Mouse (Mus musculus): ENCODE measurements around the gene Cand1. TPM values are rescaled to one million over a fixed set of nuclear protein-coding genes. Genes with fewer than 3 reads are reported as not detected.

Cand1 gene
- total RNA-seq, 2 experiments from 2014 or later: 8.8 to 13.1 TPM

DNA sequence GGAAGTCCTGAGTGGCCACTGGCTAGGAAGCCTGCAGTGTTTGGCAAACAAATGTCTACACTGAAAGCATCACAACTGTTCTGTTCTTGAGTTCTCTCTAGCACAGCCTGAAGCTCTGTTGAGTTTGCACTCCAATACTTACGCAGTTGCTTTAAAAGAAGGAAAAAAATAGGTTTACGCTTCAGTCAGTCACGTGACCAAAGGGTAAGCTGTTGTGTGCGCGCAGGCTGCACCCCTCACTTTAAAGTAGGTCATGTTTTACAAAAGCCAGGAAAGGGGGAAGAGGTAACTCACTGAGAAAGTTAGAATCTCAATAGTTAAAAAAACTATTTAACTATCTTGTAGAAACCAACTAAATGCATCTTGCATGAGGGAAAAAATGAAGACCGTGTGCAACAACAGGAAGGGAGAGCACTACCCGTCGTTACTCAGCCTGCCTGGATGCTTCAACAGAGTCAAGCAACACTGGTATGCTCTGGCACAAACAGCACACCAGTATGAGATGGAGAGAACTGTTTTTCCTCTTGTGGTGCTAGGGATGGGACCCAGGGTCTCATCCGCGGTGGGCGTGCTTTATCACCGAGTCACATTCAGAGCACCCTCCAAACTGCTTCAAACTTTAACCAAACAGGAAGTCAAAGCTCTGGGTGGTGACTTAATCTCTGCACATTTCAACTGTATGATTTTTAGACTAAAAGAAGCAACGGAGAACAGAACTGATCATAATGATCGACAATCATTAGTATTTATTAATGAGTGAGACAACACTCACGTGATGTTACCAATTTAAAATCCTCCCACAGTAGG lies 21.4 kb downstream of the Cand1 start:
- ATAC-seq (replicated peaks; ENCODE audit: low FRiP score, poor library complexity, severe bottlenecking): no peak

DNA sequence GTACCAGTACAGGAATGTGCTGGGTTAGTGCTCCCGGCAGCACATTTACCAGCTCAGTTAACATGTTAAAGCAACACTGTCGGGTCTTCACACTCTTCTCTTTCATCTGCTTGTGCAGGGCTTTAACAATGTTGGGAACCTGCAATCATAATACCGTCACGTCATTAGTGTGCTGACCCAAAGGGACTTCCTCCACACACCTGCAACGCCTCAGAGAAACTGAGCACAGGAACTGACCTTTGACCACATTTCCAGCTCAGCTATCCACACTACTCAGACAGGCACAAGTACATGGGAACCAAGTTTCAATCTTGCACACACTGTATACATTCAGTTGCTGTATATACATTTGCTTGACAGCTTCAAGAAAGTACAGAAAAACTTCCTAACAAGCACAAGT lies 27.4 kb downstream of the Cand1 start:
- ATAC-seq (replicated peaks; ENCODE audit: low FRiP score, poor library complexity, severe bottlenecking): no peak

DNA sequence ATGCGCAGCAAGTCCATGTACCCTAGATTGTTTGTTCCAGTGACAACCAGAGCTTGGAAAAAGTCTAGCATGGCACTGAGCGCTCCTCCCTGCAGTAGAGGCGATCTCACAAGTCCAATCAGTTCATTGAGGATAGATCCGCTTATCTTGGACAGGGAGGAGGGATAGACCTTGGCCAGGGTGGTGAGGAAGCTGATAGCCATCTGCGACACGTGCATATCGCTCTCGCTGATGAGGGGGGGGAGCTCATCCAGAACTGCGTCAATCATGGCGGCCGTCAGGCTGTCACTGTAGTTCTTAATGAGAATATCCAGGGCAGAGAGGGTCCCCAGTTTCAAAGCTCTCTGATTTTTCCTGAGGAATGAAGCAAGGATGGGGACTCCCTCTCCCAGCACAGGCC lies 28.6 kb downstream of the Cand1 start:
- no peak for ATAC-seq (replicated peaks; ENCODE audit: low FRiP score, poor library complexity, severe bottlenecking)

DNA sequence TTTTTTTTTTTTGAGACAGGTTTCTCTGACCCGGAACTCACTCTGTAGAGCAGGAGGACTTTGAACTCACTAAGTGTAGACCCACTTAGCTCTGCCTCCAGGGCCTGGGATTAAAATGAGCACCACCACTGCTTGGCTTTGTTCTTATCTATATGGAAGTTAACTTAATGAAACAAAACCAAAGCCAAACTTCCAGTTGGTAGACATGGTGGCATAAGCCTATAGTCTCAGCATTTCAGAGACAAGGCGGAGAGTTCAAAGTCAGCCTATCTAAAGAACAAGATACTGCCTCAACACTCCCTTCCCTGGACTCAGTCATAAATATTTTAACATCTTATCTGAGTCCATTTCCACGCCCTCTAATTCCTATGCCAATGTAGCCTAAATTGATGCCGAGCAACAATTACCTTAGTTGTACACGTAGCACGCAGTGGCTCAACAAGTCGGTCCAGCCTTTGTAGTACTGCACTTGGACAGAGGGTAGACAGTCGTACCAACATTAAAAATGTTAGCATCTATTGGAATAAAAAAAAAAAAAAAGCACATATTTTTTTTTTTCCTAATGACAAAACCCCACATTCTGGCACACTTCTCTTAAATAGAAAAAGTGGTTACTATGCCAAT lies 33.4 kb downstream of the Cand1 start:
- ATAC-seq (replicated peaks; ENCODE audit: low FRiP score, poor library complexity, severe bottlenecking): no peak

DNA sequence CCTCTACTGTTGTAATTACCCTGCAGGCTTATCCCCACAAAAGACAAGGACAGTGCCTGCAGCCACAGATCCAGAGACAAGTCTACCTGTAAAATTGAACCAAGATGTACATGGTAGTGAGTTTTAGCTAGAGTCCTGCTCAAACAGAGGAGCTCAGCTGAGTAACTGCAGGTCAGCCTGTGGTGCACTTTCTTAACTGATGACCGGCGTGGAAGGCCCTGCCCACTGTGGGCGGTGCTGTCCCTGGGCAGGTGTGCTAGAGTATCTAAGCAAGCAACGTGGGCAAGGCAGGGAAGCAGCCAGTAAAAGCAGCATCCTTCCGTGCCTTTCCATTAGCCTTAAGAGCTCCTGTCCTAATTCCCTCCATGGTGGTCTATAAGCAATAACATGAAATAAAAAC lies 34.6 kb downstream of the Cand1 start:
- no peak for ATAC-seq (replicated peaks; ENCODE audit: low FRiP score, poor library complexity, severe bottlenecking)

DNA sequence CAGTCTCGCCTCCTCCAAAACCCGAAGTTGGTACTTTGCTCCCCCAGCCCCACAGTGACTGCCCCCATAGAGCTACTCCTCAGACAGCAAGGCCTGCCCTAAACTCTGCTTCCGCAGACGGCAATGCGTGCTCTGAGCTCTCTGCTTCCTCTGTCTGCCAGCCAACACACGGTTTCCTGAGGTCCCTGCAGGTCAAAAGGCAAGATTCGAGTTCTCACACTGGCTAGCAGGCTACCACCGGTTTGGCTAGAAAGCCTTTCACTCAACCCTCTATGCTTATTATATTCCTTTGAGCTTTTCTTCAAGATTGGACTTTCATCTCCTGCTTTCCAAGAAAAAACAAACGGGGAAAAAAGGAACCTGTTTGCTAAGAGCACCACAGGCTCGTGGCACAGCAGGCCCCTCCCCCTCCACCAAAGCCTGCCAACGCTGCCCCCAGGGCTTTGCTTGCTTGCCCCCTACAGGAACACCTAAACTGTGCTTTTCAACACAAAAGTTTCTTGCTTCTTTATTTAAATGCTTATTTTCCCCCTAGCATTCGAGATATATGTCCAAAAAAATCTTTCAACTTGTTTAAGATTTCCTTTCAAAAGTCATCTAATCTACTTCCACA lies 35.4 kb downstream of the Cand1 start:
- no peak for ATAC-seq (replicated peaks; ENCODE audit: low FRiP score, poor library complexity, severe bottlenecking)

DNA sequence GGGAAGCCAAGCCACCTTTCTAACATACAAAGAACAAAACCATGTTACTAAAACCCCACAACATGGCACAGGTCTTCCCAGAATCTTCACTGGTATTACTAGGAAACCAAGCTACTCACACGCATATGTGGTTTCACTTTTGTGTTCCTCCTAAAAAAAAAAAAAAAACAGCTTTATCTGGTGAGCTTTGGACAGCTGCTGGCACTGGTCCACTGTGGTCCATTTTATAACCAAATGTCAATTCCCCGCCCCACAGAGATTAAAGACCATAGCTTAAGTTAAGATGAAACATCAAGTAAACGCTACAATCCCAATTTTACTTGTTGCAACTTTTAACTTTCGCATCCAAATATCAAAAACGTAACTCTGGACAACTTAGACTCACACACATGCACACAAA lies 40.0 kb downstream of the Cand1 start:
- no peak for ATAC-seq (replicated peaks; ENCODE audit: low FRiP score, poor library complexity, severe bottlenecking)

DNA sequence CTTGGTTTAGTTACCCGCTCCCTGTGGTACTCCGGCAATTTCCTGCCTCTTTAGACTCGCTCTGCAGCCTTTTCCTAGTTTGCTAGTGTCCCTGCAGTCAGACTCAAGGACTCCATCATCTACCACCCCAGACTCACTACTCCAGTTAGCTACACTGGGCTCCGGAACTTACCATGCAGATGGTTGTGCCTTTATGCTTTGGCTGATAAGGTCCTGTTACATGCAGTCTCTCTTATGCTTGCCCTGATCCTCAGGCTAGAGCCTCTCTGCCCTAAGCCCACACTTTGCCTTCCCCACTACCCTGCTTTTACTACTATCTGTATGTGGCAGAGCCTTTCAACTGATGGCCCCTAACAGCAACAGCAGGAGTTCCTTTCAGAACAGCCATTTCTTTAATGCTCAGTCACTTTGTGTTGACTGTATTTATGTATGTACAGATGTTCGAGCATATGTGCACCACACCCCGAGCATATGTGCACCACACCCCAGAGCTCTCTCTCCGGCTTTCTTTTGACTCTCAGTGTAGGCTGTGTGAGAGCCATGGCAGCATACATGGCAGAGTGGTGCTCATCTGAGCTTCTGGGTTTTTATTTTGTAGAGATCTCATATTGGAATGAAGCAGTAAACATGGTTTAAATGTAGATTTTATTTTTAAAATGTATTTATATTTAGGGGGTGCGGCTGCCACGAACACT lies 41.5 kb downstream of the Cand1 start:
- ATAC-seq (replicated peaks; ENCODE audit: low FRiP score, poor library complexity, severe bottlenecking): no peak

DNA sequence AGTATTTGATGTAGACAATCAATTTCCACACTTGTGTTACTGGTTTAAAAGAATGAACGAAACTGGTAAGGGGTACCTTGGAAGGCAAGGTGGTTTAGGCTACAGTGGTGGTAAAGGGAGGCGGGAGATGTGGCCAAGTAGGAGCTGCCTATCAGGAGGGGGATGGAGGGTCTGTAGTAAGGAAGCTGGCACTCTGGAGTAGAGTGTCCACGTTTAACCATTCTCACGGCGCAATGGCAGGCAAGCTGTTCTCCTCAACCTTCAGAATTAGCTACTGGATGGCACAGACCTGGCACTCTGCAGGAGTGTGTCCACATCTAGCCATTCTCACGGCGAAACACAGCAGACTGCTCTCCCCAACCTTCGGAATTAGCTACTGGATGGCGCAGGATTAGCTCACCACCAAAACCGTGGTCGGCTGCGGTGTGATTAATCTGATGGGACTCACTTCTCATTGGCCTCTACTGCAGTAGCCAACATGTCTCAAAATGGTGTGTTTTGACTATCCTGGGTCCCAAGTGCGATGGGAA lies 42.2 kb downstream of the Cand1 start:
- ATAC-seq (replicated peaks; ENCODE audit: low FRiP score, poor library complexity, severe bottlenecking): no peak

DNA sequence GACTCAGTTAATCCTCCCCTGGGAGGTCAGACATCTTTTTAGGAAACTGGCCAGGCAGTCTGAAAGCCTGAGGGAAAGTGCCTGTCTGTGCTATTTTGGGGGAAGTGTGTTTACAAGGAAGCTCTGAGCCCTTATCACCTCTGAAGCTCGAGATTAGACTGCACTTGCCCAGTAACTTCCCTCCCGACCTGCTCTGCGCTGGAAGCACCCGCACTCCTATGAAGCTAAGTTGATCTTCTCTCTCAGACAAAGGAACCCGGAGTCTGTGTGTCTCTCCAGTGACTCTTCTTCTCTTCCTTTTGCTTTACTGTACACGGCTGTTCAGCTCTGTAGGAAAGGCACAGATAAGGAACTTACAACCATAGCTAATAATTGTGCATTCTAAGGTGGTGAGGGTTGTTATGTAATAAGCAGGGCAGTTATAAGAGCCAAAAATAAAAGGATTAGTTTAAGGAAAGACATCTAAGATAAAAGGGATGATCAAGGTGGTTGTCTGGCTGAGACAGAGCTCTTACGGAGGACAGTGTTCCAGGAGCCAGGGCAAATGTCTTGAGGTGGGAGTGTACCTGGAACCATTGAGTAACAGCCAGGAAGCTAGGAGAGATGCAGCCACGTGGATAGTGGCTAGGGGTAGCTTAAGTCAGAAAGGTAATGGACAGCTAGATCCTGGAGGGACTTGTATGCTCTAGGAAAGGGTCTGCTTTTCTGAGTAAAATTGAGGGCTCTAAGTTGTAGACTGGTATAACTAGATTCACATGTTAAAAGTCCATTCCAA lies 47.1 kb downstream of the Cand1 start:
- ATAC-seq (replicated peaks; ENCODE audit: low FRiP score, poor library complexity, severe bottlenecking): no peak

DNA sequence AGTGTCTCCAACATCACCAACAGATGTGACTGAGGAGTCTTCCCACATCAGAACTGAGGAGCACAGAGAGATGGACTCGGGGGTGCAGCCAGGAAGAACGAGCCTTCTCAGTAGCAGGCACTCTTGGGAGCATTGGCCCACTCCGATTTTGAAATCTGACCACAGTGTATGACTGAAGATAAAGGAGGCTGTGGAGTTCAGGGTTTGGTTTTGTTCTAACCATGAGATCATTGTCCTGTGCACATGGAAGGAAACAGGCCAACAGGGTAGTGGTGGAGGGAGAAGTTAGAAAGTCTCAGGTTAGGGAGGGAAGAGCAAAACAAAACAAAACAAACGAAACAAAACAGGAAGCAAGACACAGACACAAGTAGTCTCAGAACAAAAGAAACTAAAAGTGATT lies 52.1 kb downstream of the Cand1 start:
- no peak for ATAC-seq (replicated peaks; ENCODE audit: low FRiP score, poor library complexity, severe bottlenecking)

DNA sequence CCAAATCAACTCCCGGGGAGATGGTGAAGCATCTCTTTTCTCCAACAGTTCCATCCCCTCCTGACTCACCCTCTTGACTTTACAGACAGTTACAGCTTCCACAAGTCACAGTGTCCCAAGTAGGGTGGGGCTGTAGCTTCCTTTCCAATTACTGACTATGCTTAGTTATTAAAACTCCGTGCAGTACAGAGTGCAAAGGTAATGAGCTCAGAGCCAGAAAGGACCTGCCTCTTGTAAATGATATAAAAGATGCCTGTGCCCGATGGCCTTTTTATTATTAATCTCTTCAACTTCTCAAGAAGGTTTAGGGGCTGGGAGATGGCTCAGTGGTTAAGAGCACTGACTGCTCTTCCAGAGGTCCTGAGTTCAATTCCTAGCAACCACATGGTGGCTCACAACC lies 70.2 kb downstream of the Cand1 start:
- ATAC-seq (replicated peaks; ENCODE audit: low FRiP score, poor library complexity, severe bottlenecking): no peak

DNA sequence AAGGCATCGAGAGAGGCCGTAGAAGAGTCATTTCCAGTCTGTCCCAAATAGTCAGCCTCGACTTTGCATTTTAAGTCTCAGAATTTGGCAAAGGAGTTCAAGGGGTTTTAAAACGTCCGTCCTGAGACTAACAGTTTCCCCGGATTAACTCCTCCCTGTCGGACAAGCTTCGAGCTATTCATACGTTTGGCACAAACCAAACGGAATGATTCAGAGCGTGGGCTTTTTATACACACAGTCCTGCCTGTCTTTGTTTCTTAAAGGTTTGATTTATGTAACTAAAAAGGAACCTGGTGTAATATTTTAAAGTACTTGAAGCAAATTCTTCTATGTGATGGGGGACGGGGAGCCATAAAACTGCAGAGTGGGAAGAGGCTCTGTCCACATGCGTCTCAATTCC lies 70.6 kb downstream of the Cand1 start:
- ATAC-seq (replicated peaks; ENCODE audit: low FRiP score, poor library complexity, severe bottlenecking): no peak

DNA sequence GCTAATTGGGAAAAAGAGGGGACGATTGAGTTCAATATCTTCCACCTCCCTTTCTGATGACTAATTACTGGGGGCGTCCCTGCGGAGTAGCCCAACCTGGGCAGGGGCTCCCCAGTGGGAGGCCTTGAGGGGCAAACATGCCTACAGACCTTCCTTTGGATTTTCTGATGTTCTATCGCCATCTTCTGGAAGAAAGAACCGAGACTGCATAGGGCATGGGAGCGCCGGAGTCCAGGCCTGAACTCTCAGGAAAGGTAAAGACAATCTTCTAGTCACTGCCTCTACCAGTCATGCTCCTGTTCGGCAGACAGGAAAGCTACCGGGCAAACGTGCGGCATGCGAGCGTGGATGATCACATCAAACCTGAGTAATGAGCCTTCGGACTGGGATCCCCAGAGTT lies 71.1 kb downstream of the Cand1 start:
- ATAC-seq (replicated peaks; ENCODE audit: low FRiP score, poor library complexity, severe bottlenecking): no peak

DNA sequence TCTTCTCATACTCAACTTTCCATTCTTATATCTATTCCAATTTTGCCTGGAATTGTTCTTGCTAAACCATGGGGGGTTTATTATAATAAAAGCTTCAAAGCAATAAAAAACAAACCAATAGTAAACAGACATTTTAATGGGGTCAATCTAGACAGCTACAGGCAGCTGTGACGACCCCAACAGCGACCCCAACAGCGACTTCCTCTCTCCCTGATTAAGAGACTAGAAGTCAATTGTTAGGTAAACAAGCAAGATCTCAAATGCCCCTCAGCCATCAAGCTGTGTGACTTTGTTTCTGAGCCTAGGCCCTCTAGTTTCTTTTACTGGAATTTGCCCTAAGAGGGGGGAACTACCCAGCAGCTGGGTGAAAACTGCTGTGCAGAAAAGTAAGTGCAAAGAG lies 72.0 kb downstream of the Cand1 start:
- no peak for ATAC-seq (replicated peaks; ENCODE audit: low FRiP score, poor library complexity, severe bottlenecking)

DNA sequence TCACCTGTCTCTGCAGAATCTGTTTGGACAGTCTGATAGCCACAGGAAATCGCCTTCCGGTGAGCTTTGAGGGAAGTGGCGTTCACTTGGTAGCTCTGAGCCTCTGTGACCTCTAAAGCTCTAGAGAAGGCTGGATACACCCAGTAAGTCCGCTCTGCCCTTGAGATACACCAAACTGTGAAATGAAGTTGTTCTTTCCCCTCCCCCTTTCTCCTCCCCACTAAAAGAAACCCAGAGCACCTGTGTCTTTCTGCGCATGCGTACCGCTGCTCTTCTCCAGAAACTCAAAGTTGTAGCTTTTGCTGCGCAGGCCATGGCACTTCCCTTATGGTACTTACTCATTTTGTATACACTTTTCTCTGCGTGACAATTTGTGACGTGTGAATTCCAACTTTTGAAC lies 74.8 kb downstream of the Cand1 start:
- no peak for ATAC-seq (replicated peaks; ENCODE audit: low FRiP score, poor library complexity, severe bottlenecking)

DNA sequence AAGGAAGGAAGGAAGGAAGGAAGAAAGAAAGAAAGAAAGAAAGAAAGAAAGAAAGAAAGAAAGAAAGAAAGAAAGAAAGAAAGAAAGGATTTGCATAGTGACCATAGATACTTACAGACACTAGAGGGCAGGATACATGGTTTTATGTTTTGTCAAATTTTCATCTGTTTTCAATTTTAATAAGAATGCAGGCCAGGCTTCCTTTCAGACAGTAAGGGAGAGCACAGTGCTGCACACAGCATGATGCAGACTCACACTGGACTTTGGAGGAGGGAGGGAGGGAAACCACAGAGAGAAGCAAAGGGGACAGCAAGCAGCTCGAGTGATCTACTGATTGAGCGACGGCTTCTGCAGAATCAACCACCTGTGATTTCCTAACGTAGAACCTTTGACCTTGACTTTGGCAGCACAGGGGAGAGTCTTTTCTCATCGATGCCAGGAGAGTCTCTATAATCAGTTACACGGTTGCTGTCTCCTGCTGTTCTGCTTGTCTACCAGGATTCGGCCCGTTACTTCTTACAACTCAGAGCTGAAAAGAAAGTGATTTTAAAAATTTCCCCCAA lies 78.0 kb downstream of the Cand1 start:
- ATAC-seq (replicated peaks; ENCODE audit: low FRiP score, poor library complexity, severe bottlenecking): no peak

DNA sequence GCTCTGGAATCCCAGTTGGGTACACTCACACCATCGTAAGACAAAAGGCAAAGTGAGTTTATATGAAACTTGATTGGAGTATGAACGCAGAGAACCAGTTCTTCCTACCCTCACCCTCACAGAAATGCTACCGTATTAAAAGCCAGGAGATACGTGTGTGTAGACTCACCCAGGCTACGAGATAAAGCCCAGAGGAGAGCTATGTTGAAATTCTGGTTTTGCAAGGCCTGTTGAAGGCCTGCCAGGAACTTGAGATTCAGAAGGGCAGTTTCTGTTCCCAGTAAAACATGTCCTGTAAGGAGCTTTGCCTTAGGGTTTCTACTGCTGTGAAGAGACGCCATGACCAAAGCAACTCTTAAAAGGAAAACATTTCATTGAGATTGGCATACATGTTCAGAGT lies 79.7 kb downstream of the Cand1 start:
- no peak for ATAC-seq (replicated peaks; ENCODE audit: low FRiP score, poor library complexity, severe bottlenecking)

DNA sequence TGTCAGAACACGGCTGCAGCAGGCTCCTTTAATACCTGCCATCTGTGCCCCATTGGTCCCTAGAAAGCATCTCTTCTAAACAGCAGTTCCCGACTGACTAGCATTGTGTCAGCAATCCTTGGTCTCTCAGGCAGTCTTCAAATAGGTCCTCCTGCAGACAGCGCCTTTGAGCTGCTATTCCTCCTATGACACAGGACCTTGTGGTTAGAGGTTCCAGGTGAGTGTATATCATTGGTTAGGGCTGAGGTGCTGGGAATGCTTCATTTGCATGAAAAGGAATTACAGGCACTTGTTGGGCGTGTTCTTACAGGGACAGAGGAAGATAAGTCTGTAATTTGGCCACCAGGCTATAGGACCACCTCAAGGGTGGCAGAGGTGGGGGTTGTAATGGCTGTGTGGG lies 90.6 kb downstream of the Cand1 start:
- ATAC-seq (replicated peaks; ENCODE audit: low FRiP score, poor library complexity, severe bottlenecking): no peak

All from erythroblast, adult 5-6 weeks (primary cell).